Mouse (Mus musculus): ENCODE results near the gene Slc24a4. TPM values are rescaled to one million over a fixed set of nuclear protein-coding genes. Genes with fewer than 3 reads are reported as not detected.
A peak's percentile ranks its signal among the peaks of the same experiment; 100 is the strongest.

Slc24a4 gene
- total and polyA plus RNA-seq, 3 experiments: 0.23 to 0.69 (median 0.34) TPM

DNA sequence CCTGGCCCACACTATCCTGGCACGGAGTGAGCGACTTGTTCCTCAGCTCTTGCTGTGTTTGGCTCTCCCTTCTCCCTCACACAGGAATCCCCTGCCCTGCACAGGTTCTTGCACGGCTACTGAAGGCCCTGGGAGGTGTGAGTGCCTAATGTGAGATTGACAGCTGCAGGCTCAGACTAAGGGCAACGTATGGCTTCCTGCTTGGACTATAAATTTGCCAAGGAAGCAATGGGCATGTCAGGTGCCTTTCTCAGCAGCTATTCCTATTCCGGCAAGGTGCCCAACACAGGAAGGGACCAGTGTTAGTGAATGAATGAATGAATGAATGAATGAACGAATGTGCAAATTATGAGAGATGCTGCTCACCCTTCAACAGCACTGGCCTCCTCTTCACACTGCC lies 54.1 kb downstream of the Slc24a4 start:
- Histone ChIP-seq H3K9ac (ENCODE audit: insufficient read depth, low read depth) (no peak overlapping the region), H3K9me3 (replicated peaks; ENCODE audit: low read length) (peaks cover 1% of the 10 kb centered on the region), H3K4me1 (ENCODE audit: control insufficient read depth in 1 of 2, insufficient read depth in 2 of 2) (0 out of 4 replicates have a peak, but pooled peaks cover 0 to 5% of the 10 kb centered on the region in 2 experiments), H3K79me2 (replicated peaks; ENCODE audit: control insufficient read depth, extremely low read depth, insufficient read depth, poor library complexity, severe bottlenecking) (no peaks in the 10 kb centered on the region), H3K27ac (ENCODE audit: insufficient read depth, low read depth) (no peak overlapping the region), H3K4me3 (replicated peaks in 1 of 3; ENCODE audit: low read depth in 2 of 3, low read length in 2 of 3, poor library complexity in 1 of 3) (no peak overlapping the region), H3K4me2 (ENCODE audit: insufficient read depth, low read depth, poor library complexity, severe bottlenecking) (no peak overlapping the region; the same call in 1 of the 2 replicates), H3K36me3 (replicated peaks in 1 of 2; ENCODE audit: control insufficient read depth in 1 of 2, insufficient read depth in 1 of 2, low read length in 1 of 2) (no peaks in the 10 kb centered on the region), H3K27me3 (replicated peaks) (no peaks in the 10 kb centered on the region)
- dilution Hi-C loops (cut with MboI; ENCODE audit: extremely low pct_ligation_motif_present, extremely low pct_unique_long_range_greater_than_20kb, low sequenced_read_pairs): no loop called here
- TF ChIP-seq E2F4 (IDR thresholded peaks at IDR 0.05; ENCODE audit: insufficient replicate concordance, low read depth, low read length) (no peak), MAX (IDR thresholded peaks at IDR 0.05; ENCODE audit: low read length) (no peak), MAZ (IDR thresholded peaks at IDR 0.05; ENCODE audit: low read depth, low read length) (no peak), CHD2 (IDR thresholded peaks at IDR 0.05; ENCODE audit: low read length) (no peak), ZC3H11A (IDR thresholded peaks at IDR 0.05; ENCODE audit: low read depth, low read length) (no peak), UBTF (IDR thresholded peaks at IDR 0.05; ENCODE audit: low read depth, low read length) (no peak), CTCF (conservative IDR thresholded peaks at IDR 0.05 in 1 of 2, IDR thresholded peaks at IDR 0.05 in 1 of 2; ENCODE audit: low read depth in 2 of 2, low read length in 2 of 2) (no peak)
- in situ Hi-C loops (cut with MboI; ENCODE audit: low pct_ligation_motif_present, low pct_unique_long_range_greater_than_20kb, low sequenced_read_pairs): loop anchor here (10.0 to 25.0 kb wide), 3 partner anchors 152 to 370 kb away; partner anchors contain the start of gene Fbln5
- no peak for DNase-seq (ENCODE audit: extremely low read depth)

DNA sequence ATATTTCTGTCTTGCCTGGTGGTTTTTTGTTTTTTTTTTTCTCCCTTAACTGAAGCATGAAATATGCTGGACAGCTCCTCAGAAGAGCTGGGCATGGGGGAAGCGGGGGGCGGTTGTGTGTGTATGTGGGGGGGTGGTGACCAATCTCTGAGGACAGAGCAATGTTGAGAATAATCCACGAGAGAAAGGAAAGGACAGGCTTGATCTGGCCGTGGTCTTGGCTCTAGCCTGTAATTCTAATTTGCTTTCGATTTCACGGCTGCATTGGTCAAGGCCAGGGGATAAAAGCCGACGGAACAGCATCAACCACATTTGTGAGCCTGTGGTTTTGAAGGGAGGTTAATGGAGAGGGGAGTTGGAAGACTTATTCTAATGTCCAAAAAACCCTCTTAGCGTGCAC lies 54.7 kb downstream of the Slc24a4 start:
- Histone ChIP-seq H3K4me3 (replicated peaks in 1 of 3; ENCODE audit: low read depth in 2 of 3, low read length in 2 of 3, poor library complexity in 1 of 3) (no peak overlapping the region), H3K4me1 (ENCODE audit: control insufficient read depth in 1 of 2, insufficient read depth in 2 of 2) (0 out of 4 replicates have a peak, but pooled peaks cover 0 to 5% of the 10 kb centered on the region in 2 experiments), H3K9ac (ENCODE audit: insufficient read depth, low read depth) (no peak overlapping the region), H3K4me2 (ENCODE audit: insufficient read depth, low read depth, poor library complexity, severe bottlenecking) (no peak overlapping the region; the same call in 1 of the 2 replicates), H3K27me3 (replicated peaks) (no peaks in the 10 kb centered on the region), H3K79me2 (replicated peaks; ENCODE audit: control insufficient read depth, extremely low read depth, insufficient read depth, poor library complexity, severe bottlenecking) (no peaks in the 10 kb centered on the region), H3K27ac (ENCODE audit: insufficient read depth, low read depth) (no peak overlapping the region), H3K9me3 (replicated peaks; ENCODE audit: low read length) (peaks cover 6% of the 10 kb centered on the region), H3K36me3 (replicated peaks in 1 of 2; ENCODE audit: control insufficient read depth in 1 of 2, insufficient read depth in 1 of 2, low read length in 1 of 2) (no peaks in the 10 kb centered on the region)
- in situ Hi-C loops (cut with MboI; ENCODE audit: low pct_ligation_motif_present, low pct_unique_long_range_greater_than_20kb, low sequenced_read_pairs): loop anchor here (10.0 to 25.0 kb wide), 3 partner anchors 152 to 371 kb away; partner anchors contain the start of gene Fbln5
- no peak for DNase-seq (ENCODE audit: extremely low read depth)
- TF ChIP-seq BHLHE40 (IDR thresholded peaks at IDR 0.05; ENCODE audit: low read depth, low read length): no peak
- no peak for TF ChIP-seq ELF1 (IDR thresholded peaks at IDR 0.05; ENCODE audit: low read depth, low read length)
- no peak for TF ChIP-seq MAZ (IDR thresholded peaks at IDR 0.05; ENCODE audit: low read depth, low read length)
- no peak for TF ChIP-seq ZMIZ1 (IDR thresholded peaks at IDR 0.05; ENCODE audit: low read depth, low read length)
- no peak for TF ChIP-seq MYC (IDR thresholded peaks at IDR 0.05; ENCODE audit: low read depth, low read length)
- peak; percentile 43 for TF ChIP-seq ZNF384 (IDR thresholded peaks at IDR 0.05; ENCODE audit: low read depth, low read length)
- TF ChIP-seq TCF12 (IDR thresholded peaks at IDR 0.05; ENCODE audit: low read depth, low read length): no peak
- no peak for TF ChIP-seq NRF1 (IDR thresholded peaks at IDR 0.05; ENCODE audit: low read depth, low read length)
- no peak for TF ChIP-seq POLR2AphosphoS2 (IDR thresholded peaks at IDR 0.05; ENCODE audit: low read depth, low read length)
- dilution Hi-C loops (cut with MboI; ENCODE audit: extremely low pct_ligation_motif_present, extremely low pct_unique_long_range_greater_than_20kb, low sequenced_read_pairs): no loop called here
